Mouse (Mus musculus): ENCODE results near the gene Vmp1.

Vmp1 gene

GRCm38 (mm10) chr11:86583990-86584897, 99.4 kb downstream of the Vmp1 start:
- no peak for DNase-seq

DNA sequence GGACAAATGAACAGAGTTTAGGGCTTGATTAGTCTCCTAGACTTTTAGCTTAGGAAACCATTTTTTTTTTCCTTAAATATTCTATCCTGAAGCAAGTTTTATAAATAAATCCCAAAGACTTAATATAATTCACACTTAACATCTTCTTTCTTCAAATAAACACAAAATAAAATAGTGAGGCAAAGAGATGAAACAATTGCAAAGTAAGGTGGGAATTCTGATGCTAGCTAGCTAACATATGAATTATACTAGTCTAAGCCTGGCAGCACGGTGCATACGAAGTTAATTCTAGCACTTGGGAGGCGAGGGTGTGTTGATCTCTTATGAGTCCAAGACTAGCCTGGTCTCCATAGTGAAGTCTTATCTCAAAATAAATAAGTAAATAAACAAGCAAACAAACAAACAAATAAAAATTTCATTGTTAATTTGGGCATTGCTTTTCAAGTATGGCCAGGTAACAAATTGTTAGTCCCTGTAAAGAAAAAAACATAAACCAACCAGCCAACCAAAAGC, 100.3 kb downstream of the Vmp1 start:
- no peak for DNase-seq

- no peak for DNase-seq
These were observed 100.9 kb downstream of the Vmp1 start for GRCm38 (mm10) chr11:86582543-86583260.

DNA sequence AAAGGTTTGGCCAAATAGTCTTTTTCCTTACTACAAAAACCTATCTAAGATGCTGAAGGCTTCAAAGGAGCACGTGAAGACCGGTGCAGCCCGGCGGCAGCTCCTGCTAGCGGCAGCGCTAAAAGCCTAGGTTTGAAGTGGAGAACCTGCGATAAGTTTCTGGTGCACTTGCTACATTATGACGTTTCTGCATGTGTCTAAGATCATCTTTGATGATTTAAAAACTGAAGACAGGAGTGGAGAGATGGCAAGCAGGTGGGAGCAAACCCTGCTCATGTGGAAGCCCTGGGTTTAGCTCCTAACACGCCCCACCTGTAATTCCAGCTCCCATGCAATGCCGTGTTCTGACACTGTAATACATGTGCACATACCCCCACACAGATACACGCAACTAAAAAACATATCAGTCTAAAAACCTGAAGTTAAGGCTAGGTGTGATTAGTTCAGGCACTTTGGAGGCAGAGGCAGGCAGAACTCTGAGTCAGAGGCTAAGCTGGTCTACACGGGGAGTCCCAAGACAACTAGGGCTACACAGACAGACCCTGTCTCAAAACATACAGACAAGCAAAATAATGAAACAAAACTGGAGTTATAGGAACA, 101.6 kb downstream of the Vmp1 start:
- no peak for DNase-seq

DNA sequence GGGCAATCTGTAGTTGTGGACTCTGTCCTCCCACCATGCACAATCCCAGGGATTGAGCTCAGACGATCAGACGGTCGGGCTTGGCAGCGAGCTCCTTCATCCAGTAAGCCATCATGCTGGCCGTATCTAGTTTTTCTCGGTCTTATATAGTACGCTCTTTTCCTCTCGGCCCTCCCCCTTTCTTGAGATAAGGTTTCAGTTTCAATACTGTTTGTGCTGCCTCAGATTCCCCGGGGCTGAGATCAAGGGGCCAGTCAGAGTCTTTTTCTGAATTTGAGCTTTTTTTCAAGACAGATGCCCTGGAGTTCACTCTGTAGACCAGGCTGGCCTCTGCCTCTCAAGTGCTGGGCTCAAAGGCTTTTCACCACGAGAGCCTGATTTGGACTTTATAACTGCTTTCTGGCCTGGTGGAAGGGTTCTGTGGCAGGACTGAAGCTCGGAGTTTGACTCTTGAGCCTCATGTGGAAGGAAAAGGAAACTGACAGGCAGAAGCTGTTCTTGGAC, 102.3 kb downstream of the Vmp1 start:
- no peak for DNase-seq

DNA sequence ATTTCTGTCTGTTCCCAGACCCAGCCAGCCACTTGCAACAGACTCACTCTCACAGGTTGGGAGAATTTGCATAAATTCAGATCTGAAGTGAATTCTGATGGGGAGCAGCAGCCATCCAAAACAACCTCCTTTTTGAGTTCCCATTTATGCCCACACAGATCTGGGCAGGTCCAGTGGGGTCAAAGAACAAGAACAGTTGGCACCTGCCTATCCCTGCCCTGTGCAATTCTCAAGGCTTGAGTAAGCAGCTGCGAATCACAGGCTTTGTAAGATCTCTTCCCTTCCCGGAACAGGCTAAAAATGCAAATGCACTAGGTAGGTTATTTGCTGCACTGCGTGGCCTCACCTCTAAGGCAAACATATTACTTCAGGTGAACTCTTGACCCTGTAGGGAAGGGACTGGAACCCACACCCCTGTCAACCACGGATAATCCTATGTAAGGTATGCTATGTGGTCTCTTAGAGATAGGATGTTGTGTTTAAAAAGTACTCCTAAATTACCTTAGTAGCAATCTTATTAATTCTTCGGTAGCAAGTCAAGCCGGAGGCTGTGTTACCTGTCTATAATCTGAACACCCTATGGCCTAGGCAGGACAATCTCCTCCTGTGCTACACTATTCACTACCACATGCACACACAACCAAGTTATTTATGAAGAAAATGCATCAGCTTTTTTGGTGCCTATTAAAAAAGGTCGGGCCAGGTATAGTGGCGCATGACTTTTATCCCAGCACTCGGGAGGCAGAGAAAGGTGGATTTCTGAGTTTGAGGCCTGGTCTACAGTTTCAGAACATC, 103.1 kb downstream of the Vmp1 start:
- DNase-seq, result no peak

- DNase-seq, result no peak
These were observed 103.8 kb downstream of the Vmp1 start for GRCm38 (mm10) chr11:86579731-86580318.

- DNase-seq, result no peak
These were observed 104.6 kb downstream of the Vmp1 start for GRCm38 (mm10) chr11:86578809-86579730.

DNA sequence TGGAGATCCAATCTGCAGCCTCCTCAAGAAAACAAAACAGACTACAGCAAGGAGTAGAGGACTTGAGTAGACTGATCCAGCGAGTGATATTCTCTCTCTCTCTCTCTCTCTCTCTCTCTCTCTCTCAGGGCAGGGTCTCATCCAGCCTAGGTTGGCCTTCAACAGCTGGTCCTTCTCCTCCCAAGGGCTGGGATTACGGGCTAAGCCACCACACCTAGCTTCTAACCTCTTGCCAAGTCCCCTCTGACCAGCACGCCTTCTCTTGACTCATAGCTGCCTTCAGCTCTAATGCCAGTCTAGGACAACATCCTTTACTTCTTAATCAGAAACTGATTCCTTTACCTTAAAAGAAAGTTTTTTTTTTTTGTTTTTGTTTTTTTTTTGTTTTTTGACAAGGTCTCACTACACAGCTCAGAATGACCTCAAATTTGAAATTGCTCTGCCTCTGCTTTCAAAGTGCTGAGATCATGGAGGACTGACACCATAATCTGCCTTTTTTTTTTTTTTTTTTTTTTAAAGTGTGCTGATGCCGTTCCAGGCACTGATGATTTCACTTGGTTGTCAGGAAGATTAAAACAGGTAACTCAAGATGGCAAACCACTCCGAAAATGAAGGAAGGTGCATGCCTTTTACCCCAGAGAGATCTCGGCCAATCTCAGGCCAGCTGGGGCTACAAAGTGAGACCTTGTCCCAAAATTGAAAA, 105.4 kb downstream of the Vmp1 start:
- DNase-seq, result no peak

GRCm38 (mm10) chr11:86577231-86577630, 106.4 kb downstream of the Vmp1 start:
- DNase-seq, result no peak

GRCm38 (mm10) chr11:86575632-86576378, 107.8 kb downstream of the Vmp1 start:
- DNase-seq, result no peak

GRCm38 (mm10) chr11:86574408-86574807, 109.2 kb downstream of the Vmp1 start:
- no peak for DNase-seq

GRCm38 (mm10) chr11:86573646-86574231, 109.9 kb downstream of the Vmp1 start:
- no peak for DNase-seq

DNA sequence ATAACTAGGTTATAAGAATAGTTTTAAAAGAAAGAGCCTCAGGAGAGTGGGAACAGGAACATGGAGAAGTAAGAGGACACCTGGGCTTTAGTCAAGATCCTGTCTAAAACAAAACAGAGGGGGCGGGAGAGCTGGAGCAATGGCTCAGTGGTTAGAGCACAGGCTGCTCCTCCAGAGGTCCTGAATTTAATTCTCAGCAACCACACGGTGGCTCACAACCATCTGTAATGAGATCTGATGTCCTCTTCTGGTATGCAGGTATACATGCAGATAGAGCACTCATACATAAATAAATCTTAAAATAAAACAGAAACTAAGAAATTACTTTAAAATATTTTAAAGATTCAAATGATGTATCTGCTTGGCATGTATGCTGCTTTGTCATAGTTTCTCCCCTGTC, 111.0 kb downstream of the Vmp1 start:
- DNase-seq, result no peak

DNA sequence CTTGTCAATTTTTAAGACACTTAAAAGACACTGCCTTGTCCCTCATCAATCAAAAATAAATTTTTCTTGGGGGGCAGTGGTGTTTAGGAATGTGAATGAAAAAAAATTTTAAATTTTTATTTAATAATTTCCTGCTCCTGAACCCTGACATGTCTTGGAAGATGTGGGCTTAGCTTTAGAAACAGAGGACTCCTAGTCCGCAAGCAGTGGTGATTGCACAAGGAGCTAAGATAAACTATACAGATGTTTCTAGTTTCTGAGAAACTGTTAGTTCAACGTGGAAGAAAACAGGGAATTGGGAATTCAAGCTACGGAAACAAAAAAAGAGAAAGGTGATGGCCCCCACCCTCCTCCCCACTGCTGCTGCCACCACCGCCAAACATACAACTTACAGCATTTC, 111.8 kb downstream of the Vmp1 start:
- DNase-seq, result no peak

DNA sequence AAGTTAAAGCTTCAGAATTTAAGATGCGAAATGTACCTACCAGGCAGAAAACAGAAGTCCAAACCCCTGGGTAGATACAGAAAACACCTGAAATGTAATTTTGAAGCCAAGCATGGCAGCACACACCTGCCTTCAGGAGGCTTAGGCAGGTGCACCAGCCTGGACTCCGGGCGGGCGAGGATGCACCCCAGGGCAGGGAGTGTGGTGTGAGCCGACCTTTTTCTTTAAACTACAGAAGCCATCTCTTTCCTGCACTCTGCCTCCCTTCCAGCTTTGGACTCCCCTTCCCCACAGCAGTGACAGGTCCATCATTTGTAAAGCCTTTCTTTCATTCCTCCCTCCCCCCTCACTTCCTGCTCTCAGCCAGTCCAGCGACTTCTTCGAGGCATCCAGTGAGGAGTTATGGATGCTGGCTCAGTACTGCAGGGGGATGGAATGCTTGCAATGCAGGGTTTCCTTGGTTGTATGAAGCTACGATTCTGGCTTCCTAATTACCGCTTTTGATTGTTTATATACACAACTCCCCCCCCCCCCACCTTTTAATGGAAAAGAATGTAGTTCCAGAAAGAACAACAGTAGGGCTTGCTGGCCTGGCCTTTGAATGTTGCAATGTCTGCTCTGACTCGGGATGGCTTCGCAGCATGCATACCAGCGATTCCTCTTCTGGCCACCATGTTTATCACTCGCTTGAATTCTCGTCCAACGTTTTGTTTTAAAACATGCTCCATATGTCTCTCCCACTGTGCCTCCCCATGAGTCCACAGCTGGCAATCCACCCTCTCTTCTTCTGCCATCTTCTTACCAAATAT, 112.4 kb downstream of the Vmp1 start:
- no peak for DNase-seq

DNA sequence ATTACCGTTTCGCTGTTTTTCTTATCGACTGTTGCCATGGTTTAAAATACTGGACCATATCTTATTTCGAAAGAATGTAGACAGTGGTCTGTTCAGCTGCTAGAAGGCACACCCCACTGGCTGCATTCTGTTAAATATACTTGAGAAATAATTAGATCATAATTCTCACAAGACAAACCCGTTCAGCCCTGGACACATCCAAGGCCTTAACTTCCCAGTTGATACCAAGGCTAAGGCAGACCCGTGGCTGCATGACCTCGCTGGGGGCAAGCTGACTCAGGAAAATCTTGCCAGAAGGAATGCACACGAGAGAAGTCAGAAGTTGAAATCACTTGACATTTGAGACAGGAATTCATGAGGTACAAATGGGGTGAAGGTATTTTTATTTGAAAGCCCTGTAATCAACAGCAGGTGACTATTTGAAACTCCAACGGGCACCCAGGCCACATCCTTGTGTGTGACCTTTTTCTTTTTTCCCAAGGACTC, 113.3 kb downstream of the Vmp1 start:
- no peak for DNase-seq

GRCm38 (mm10) chr11:86568425-86568824, 115.2 kb downstream of the Vmp1 start:
- no peak for DNase-seq
